Mouse (Mus musculus): ENCODE data around the gene BC005537.
"Not testable (repeated sequence)": the region's sequence is repeated elsewhere in the genome, so short reads cannot be mapped to it uniquely, and the experiment has no call there.

Gene BC005537

DNA sequence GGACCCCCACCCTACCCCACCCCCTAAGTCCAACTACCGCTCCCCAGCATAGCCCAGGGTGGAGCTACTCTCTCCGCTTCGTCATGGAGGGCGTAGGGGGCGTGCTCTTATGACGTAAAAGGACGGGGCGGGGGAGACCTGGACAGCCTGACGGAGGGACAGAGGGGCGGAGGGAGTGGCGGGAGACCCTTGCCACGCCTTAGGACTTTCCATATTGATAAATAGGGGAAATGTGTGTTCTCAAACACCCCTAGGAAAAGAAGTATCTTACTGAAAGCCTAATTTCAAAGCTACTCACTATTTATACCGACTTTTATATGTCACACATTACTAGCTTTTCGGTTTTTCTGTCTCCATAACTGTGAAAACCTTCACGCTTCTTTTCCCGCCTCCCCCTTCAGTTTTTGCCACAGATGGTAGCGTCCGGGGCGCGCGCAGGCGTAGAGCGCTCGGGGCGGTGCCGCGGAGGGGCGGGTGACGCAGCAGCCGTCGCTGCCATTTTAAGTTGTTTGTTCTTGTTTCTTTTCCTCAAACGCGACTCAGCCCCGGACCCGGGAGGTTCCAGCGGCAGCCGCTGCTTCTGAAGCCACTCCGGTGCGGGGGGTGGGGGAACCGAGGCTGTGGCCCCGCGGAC lies 666 bp upstream of the BC005537 start:
- DNase-seq, result peak; percentile 98

DNA sequence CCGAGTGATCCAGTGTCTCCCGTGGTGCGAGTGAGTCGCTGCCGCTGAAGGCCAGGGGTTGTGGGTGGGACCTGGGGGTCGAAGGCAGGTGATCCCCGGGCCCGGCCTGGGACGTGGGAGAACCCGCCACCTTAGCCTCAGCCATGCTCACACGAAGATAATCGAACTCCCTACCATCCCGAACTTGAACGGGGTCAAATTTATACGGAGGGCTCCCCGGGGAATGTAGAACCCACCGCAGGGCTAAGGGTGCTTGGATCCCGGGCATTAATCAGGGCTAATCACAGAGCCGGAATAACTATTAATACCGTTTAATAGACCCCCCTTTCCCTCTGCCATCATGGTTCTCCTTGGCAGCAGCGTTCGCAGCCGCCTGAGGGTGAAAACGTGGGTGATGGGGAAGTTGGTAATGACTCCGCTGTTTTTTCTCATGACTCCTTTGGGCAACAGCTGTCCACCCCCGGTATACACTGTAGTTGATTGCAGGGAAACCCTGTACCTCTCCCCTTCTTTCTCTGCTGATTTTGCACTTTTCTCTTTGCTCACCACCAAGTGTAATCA lies 754 bp downstream of the BC005537 start:
- peak; percentile 29 for DNase-seq

DNA sequence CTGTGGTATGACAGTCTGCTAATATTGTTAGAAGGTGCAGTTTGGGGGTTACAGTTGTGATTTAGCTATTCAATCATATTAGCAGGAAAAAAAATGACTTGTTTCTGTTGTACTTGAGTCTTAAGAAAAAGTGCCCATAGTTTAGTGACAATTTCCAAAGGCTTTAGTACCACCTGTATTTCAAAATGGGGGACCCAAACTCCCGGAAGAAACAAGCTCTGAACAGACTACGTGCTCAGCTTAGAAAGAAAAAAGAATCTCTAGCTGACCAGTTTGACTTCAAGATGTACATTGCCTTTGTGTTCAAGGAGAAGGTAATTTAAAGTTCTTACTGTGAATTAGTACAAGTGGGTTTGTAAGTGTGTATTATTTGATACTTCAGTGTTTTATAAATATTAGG lies 1.7 kb downstream of the BC005537 start:
- no peak for DNase-seq

DNA sequence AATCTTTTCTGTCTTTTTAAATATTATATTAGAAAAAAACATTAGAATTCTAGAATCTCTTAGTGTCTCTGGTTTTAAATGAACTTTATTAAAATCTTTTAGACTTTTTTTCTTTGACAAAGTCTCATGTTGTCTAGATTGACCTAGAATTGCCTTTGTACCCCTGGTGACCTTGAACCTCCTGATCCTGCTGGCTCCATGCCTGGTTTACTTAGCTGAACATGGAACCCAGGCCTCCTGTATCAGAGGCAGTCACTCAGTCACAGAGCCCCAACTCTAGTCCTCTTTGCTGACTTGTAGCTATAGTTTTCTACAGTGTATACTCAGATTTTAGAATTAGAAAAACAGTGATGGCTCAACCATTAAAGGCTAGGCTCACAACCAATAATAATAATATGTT lies 4.6 kb downstream of the BC005537 start:
- no peak for DNase-seq

DNA sequence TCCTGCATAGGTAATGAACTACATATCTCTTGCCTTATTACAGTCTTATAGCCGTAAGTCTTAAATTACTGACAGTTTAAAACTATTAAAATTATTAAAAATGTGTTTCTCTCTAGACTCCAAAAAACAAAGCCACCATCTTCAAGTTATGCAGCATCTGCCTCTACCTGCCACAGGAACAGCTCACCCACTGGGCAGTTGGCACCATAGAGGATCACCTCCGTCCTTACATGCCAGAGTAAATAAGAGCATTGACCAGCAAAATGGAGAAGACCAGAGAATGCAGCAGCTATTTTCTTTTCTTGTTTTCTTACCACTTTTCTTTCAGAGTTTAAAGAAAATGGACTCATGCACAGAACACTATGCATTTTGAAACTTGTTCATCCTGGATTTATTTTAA lies 11.1 kb downstream of the BC005537 start:
- DNase-seq, result no peak

DNA sequence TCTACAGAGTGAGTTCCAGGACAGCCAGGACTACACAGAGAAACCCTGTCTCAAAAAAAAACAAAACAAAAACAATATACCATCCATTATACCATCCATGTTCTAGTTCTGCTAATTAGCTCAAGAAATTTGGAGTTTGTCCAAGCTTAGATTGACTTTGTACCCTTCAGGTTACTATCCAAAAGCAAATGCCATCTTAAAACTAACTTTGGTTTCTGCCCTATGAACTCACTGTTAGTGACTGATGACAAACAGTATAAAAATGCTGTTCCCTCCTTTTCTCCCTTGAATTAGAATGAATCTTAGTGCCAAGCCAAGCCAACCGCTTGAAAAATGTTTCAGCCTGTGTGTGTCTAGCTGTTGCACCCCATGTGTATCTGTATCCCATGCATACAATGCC lies 13.2 kb downstream of the BC005537 start:
- no peak for DNase-seq

DNA sequence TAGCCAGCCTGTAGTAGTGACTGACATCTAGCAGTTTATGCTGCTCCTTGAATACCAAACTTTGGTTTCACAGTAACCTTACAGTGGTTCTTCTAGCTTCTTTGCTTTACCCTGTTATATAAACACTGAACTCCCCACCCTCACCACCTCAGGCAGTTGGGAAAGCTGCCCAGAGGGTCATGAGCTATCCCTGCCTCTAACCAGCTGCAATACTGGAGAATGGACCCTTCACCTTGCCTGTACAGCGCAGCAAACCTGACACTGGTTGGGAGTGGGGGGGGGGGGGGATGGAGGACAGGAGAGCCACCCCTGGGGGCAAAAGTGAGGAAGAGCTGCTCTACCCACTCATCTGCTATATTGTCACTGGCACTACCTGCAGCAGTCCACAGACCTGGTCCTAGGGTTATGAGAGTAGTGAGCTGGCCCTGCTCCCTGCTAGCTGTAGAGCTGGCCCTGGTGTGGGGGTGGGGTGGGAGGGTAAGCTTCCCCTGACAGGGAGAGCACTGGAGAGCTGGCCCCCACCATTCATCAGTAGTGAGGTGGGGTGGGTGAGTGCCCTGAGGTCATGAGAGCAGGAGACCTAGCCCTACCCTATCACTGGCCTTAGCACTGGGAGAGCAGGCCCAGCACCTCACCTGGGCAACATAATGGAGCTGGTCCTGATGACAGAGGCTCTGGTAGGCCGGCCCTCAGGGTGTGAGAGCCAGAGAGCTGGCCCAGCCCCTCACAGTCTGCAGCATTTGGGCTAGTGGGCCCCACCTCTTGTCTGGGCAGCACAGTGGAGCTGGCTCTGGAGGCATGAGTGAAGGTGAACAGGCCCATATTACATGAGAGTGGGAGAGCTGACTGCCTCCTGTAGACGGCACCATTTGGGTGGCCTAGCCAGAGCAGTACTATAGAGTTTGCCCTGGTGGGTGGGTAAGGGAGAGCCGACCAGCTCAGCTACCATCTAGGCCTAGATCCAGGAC lies 15.0 kb downstream of the BC005537 start:
- no peak for DNase-seq

DNA sequence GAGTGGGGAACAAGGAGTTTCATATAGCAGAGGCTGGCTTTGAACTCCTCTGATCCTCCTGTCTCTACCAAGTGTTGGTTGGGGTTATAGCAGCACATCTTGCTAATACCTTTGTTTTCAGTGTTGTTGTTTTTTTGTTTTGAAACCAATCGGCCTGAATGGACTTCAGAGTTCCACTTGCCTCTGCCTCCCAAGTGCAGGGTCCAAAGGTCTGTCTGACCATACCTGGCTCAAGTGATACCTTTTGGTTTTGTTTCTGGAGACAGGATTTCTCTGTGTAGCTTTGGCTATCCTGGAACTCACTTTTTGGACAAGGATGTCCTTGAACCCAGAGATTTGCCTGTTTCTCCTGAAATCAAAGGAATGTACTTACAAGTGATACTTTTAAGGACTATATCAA lies 18.5 kb downstream of the BC005537 start:
- DNase-seq, result no peak

DNA sequence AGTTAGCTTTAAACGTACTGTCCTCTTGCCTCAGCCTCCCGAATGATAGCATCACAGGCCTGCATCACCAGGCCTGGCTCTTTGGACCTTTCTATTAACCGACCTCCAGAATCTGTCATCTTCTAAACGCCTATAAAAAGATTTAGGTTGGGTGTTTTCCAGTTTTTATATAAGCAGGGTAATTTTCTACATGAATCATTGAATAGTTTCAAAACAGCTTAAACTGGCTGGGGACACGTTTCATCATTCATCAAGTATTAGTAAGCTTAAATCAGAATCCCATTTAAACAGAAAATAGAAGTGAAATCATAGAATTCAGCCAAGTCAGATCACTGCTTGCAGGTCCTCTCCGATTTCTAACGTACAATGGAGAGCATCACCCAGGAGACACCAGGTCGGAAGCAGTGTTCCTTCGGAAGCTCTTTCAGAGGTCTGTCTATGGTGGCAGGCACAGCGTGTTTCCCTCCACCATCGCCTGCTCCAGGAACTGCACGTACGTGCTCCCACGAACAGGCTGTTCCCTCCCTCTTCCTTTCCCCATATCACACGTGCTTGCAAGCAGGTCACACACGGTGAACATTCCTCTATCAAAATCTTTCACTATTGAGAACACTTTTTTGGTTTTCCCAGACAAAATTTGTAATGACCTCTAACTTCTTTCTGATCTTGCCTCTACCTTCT lies 21.3 kb downstream of the BC005537 start:
- no peak for DNase-seq

DNA sequence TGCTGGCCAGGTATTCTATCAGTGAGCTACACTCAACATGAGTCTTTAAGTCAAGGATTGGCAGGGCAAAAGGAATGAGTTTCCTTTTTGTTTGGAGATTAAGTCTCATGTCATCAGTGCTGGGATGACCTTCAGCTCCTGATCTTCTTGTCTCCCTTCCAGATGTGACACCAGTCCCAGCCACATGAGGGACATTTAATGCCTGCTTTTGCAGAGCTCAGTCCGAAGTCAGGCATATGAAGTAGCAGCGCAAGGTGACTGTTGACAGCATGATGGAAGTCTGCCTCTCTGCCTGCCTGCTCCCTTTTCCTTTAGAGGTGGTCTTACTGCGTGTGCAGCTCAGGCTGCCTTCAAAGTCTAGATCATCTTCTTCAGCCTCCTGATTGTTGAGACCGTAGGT lies 23.2 kb downstream of the BC005537 start:
- no peak for DNase-seq

DNA sequence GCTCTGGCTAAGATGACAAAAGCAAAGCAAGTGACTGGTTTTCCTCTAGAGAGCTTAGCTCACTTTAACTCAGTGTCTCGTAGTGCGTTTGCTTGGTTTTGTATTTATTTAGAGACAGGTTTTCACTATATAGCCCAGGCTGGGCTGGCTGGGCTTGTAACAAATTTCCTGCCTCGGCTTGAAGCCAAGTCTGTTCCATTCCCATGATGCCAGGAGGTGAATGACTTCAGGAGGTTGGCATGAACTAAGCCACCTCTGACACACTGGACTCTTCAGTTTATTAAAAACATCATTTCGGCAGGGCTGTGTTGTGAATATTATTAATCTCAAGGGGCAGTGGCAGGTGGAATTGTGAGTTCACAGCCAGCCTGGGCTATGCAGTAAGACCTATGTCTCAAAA lies 24.1 kb downstream of the BC005537 start:
- DNase-seq, result no peak

DNA sequence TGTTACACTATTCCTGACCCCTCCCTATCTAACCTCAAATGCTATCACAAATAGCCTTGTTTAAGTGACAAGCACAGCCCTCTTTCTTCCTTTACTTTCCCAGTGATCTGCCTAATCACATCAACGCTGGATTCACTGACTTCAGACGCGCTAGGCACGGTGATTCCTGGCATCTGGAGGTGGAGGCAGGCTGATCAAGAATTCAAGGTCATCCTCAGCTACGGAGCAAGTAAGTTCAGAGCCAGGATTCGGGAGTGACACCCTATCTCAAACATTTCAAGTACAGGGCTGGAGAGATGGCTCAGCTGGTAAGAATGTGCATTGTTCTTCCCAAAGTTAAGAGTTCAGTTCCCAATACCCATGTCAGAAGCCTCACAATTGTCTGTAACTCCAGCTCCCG lies 24.7 kb downstream of the BC005537 start:
- no peak for DNase-seq

DNA sequence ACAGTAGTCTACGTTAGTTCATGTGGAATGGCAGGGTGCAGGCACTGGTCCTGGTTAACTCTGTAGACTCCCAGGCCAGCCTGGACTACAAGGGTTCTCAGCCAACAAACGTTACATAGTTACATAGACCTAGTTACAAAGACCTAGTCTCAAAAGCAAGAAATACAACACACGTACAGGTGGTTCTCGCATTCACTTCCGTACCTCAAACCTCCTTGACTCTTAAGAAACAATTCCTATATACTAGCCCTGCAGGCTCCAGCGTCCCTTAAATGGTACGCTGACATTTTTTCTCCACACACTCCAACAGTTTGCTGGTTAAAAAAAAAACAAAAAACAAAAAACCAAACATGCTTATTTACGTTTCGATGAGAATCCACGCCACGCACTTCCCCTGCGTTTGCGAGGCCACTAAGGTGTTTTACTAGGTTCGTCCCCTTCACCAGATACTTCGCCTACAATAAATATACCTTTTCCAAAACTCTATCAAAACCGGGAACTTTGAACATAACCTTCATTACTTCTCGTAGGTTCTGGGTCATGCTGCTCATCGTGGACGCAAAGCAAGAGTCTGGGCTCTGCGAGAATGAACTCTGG lies 29.4 kb downstream of the BC005537 start:
- DNase-seq, result no peak

DNA sequence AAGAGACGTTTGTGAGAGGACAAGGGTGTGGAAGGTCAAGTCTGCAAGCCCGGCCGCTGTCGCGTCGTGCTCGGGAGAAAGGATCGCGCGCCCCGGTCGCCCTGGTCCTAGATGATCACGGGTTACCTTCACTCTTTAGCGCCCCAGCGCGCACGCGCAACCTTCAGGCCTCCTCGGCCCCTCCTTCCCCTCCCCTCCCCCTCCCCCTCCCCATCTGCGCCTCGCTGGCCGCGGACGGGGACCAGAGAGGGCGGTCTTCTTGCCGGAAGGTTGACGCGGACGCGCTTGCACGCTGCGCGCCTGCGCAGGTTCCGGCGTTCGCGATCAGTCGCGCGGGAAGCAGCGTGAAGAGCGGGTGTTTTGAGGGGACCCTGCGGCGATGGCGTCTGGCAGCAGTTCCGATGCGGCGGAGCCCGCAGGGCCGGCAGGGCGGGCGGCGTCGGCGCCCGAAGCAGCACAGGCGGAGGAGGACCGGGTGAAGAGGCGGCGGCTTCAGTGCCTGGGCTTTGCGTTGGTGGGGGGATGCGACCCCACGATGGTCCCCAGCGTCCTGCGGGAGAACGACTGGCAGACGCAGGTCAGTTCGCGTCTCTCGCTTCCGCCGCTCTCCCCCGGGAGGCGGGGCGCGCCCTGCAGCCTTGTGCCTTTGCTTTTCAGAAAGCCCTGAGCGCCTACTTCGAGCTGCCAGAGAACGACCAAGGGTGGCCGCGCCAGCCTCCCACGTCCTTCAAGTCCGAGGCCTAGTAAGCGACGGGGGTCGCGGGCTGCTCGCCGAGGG lies 30.1 kb downstream of the BC005537 start, which contains the start of the genes Acot13 and Tdp2:
Acot13 (minus strand) TSS at position 188 of the 778 bp plus-strand sequence.
Tdp2 (plus strand) TSS at position 327 of the 778 bp plus-strand sequence.
- DNase-seq, result peak; percentile 95

DNA sequence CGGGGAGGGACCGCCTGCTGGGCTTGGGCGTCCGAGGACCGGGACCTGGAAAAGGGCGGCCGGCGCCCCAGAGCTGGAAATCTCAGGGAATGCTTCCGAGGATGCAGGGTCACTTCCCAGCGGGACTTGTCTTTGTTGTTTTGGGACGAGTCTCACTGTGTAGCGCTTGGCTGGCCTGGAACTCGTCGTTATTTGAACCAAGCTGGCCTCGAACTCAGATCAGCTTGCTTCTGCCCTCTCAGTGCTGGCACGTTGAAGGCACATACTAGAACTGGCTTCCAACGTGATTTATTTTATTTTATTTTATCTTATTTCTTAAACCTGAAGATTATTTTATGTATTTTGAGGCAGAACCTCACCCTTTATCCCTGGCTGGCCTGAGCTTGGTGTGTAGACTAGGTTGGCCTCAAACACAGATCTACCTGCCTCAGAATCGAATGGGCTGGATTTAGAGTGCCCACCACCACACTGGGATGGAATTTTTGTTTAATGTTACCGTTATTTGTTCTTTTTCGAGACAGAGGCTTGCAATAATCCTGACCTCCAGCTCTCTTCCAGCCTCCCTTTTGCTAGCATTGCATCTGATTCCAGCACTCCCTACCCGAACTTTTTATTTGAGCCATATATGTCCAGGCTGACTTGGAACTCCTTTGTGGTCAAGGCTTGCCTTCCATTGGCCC lies 30.8 kb downstream of the BC005537 start:
- DNase-seq, result no peak

DNA sequence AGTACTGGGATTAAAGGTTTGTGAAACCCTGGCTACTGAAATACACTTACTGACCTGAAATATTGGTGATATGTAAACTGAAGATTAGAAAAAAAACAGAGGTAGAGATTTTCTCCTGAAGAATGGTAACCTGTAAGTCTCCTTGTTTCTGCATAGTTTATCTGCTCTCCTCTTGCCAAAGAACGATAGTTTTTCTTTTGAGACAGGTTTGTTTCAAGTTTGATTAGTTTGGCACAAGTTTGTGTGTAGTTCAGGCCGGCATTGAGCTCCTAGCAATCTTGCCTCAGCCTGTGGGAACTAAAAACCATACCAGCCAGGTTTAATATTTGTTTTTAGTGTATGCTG lies 31.3 kb downstream of the BC005537 start:
- DNase-seq, result no peak

DNA sequence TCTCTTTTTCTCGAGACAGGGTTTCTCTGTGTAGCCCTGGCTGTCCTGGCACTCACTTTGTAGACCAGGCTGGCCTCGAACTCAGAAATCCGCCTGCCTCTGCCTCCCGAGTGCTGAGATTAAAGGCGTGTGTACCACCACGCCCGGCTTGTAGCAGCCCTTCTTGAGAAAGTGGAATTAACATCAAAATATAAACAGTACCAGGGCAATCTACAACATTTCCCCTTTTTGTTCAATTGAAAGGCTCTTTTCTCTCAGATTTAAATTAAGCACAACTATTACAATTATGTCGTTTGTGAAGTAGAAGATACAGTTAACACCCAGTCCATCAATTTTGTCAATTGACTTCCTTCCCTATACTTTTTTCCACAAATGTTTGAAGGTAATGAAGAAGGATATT lies 36.3 kb downstream of the BC005537 start:
- DNase-seq, result not testable (repeated sequence)

DNA sequence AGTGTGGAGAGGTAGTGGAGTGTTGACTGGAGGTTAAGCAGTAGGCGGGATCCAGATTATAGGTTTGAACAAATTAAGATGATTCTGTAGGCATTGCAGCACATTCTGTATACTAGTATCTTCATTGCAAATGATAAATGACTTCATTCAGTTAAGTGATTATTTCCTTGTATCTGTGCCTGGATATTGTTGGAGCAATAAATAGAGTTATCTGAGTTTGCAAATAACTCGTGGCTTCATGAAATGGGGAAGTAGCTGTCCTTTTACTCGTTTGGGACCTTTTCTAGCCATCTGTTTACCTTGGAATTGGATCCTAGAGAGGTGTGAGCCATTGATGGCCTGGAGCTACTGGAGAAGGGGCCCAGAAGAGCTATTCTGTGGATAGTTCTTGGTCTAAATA lies 38.4 kb downstream of the BC005537 start:
- DNase-seq, result no peak

DNA sequence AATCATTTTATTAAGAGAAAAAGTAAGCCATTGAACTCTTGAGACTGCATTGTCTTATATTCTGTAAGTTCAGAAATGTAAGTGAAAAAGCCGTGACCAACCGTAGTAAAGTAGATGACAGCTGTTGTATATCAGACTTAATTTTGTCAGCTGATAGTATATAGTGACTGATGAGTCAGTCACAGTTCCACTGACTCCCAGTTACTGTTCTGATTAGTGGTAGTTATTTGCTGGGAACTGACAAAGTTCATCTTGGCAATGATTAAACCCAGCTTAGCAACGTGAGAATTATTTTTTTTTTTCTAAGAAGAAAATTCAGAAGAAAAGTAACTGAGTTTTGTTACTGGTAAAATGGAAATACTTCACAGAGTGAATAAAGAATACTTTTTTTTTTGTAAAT lies 40.2 kb downstream of the BC005537 start:
- no peak for DNase-seq

DNA sequence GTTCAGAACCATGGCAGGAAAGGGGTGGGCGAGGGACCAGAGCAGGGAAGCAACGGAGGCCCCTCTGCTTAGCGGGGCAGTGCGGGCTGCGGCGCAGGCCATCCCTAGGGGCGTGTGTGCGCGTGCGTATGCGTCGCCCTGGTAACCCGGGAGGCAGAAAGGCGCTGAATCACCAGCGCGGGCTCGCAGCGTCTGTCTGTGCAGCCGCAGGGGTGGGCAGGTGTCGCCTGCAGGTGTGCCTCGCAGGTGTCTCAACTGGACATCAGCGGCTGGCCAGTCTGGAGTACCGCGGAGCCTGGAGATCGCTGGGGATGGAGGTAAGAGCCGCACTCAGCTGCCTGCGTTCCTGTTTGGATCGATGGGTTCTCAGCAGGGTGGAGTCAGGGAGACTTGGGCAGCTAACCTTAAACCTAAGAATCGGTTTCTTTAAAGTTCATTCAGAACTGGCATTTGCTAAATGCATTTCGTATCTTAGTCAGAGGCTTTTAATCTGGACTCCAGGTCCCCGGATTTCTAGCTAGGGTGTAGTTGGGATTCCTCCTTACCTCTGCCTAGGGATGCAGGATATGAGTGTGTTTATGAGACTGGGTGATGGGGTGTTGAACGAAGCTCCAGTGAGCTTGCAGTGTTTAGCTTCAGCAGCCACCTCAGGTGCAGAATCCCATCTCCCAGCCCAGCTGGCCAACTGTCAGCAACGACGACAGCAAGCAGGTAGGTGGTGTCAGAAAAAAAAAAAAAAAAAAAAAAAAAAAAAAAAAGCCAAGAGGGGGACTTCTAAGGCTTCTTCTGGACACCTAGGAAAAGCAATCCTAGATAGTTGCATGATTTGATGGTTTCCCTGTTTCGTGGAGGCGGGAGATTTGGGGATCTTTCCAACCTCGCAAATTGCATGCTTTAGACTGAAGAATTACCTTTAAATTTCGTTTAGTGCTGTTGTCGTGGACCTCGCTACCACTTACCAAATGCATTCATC lies 43.8 kb downstream of the BC005537 start, which contains the start of gene D130043K22Rik:
D130043K22Rik (plus strand) TSS at position 153 of the 973 bp plus-strand sequence.
- DNase-seq, result peak; percentile 37
